Mouse (Mus musculus) testis, adult 2 months (tissue): Measurements from ENCODE around the gene Idh3g. TPM values are rescaled to one million over a fixed set of nuclear protein-coding genes. Genes with fewer than 3 reads are reported as not detected.
"Not testable (repeated sequence)": the region's sequence is repeated elsewhere in the genome, so short reads cannot be mapped to it uniquely, and the experiment has no call there.

Experiments used
- H3K27ac ChIP-seq: fragments of 200-500 bp; 2 replicates; pipeline ENCODE4 v1.5.1; 2012; ENCODE audit warnings: low read depth, low read length; ENCODE audit not compliant: control insufficient read depth, insufficient read depth
- H3K27me3 ChIP-seq: fragments of 200-500 bp; 2 replicates; pipeline ENCODE4 v1.6.1; 2012; ENCODE audit warnings: mild to moderate bottlenecking, low read length, moderate library complexity; ENCODE audit not compliant: control insufficient read depth, insufficient read depth
- H3K36me3 ChIP-seq: fragments of 200-500 bp; 2 replicates; pipeline ENCODE4 v1.6.1; 2012; ENCODE audit warnings: mild to moderate bottlenecking, low read length; ENCODE audit not compliant: control insufficient read depth, insufficient read depth
- H3K4me1 ChIP-seq: fragments of 200-500 bp; 2 replicates; pipeline ENCODE4 v1.6.1; 2012; ENCODE audit warnings: low read length; ENCODE audit not compliant: control insufficient read depth, insufficient read depth
- H3K4me3 ChIP-seq: fragments of 200-500 bp; 2 replicates; pipeline ENCODE4 v1.5.1; 2012; ENCODE audit warnings: low read depth, mild to moderate bottlenecking, low read length, moderate library complexity, mixed read lengths; ENCODE audit not compliant: control insufficient read depth
- CTCF ChIP-seq: fragments of 200-500 bp; IDR thresholded peaks from 2 replicates; pipeline ENCODE4 v1.5.1; 2012; ENCODE audit warnings: low read depth, mild to moderate bottlenecking, inconsistent platforms, low read length, moderate library complexity; ENCODE audit not compliant: control insufficient read depth, insufficient read depth, insufficient replicate concordance
- POLR2A ChIP-seq: fragments of 200-500 bp; IDR thresholded peaks from 2 replicates; pipeline ENCODE4 v1.6.1; 2012; ENCODE audit warnings: low read depth, mild to moderate bottlenecking, inconsistent platforms, low read length, moderate library complexity; ENCODE audit not compliant: control insufficient read depth
- polyA plus RNA-seq: library from polyadenylated mRNA; depleted of rRNA; stranded (reverse); fragments of >200 nt; gene quantifications from 2 replicates; pipeline ENCODE4 v1.2.3, GENCODE M21; 2012; rRNA removed

Idh3g gene
- polyA plus RNA-seq, 1 experiment = 43.9 TPM

DNA sequence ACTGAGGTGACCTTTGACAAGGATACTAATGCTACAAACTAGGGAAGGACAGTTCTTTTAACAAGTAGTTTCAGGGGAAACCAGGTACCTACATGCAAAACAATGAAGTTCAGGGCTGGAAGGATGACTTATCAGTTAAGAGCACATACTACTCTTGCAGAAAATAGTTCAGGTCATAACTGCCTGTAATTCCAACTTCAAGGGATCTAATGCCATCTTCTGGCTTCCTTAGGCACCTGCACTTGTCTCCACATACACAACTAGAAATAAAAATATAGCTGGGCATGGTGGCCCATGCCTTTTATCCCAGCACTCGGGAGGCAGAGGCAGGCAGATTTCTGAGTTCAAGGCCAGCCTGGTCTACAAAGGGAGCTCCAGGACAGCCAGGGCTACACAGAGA is 37.7 kb downstream of the Idh3g start:
- no peak for TF ChIP-seq CTCF
- no peak for TF ChIP-seq POLR2A
- Histone ChIP-seq H3K4me3 (no peak overlapping the region), H3K27me3 (no peaks in the 10 kb centered on the region), H3K27ac (no peak overlapping the region), H3K4me1 (no peaks in the 10 kb centered on the region), H3K36me3 (no peaks in the 10 kb centered on the region)

DNA sequence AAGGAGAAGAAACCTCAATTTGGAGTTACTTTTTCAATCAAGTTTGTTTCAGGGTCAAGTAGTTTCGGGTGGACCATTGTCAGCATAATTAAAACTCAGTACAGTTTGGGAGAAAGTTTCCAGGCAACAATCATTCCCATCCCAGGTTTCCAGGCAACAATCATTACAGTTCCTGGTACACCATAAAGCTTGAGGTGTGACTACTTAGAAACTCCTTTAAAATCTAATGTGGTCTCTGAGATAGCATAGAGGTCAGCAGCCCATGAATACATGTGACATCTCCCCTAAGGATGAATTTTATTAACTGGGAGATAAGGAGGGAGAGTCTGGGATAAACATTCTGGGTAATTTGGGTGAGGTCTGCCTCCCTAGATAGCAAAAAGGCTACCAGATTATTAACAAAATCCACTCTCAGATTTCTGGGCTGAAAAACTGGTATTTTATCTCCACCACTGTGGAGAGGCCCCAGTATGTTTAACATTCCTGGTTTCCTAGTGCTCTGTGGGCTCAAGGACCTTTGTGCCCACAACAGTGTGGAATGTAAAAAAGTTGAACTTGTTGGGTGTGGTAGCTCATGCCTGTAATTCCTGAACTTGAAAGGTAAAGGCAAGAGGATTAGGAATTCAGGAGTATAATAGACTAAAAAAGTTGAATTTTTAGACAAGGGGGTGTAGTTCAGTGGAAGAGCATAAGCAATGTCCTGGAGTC is 41.8 kb downstream of the Idh3g start:
- Histone ChIP-seq H3K27ac (no peak overlapping the region), H3K4me1 (no peaks in the 10 kb centered on the region), H3K27me3 (no peaks in the 10 kb centered on the region), H3K4me3 (no peak overlapping the region), H3K36me3 (no peaks in the 10 kb centered on the region)
- TF ChIP-seq CTCF (no peak), POLR2A (no peak)

DNA sequence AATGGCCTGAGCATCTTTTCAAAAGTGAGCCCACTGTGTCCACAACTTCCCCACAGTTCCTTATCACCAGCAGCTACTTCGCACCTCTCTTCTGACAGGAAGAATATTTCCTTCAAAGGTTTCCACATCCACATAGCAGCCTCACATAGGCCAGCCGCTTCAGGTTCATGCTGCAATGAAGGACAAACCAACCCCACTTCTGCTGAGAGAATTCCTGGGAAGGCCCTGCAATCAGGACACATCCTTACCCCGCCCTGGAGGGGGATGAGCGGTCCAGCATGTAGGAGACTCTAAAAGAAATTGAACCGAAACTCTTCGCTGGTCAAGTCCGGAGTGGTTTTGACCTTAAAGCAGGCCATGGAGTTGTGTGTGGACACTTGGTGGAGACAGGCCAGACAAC is 46.9 kb downstream of the Idh3g start:
- H3K36me3 ChIP-seq, H3K27me3 ChIP-seq, H3K4me3 ChIP-seq, H3K4me1 ChIP-seq, H3K27ac ChIP-seq: not testable (repeated sequence)

DNA sequence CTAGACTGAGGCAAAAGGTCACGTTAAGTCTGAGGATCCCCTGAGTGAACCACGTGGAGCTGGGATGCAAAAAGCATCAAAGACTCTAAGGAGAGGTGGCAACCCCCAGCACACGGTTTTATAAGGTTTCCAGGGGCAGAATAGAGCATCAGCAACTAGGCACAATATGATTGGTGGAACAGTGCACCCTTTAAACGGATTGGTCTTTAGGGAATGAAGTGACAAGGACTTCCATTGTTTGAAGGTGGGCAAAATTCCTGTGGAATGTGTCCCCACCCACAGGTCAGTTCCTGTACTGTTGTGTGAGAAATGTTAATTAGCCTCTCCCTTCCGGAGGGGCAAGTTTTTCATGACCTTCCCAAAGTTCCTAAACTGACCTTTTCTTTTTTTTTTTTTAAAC is 47.5 kb downstream of the Idh3g start:
- H3K4me1 ChIP-seq = no peaks in the 10 kb centered on the region
- no peaks in the 10 kb centered on the region for H3K36me3 ChIP-seq
- no peak overlapping the region for H3K27ac ChIP-seq
- no peak for TF ChIP-seq CTCF
- TF ChIP-seq POLR2A = no peak
- no peaks in the 10 kb centered on the region for H3K27me3 ChIP-seq
- no peak overlapping the region for H3K4me3 ChIP-seq

DNA sequence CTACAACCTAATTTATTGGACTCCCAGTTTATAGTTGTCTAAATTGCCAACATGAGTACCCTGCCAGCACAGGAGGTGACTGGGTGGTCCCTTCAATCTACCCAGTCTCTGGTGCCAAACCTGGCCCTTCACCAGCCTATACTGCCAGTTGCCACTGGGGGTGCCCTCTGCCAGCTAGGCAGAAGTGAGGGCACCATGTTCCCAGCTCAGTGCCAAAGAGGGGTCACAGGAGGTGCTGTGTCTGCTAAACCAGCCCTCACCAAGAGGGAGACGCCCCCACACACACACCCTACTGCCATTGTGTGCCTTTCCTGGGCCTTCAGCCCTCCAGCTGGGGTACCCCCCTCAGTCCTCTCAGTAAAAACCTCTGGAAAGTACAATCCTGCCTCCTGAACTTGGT is 48.5 kb downstream of the Idh3g start:
- Histone ChIP-seq H3K27me3 (no peaks in the 10 kb centered on the region), H3K27ac (no peak overlapping the region), H3K36me3 (no peaks in the 10 kb centered on the region), H3K4me3 (no peak overlapping the region), H3K4me1 (no peaks in the 10 kb centered on the region)
- TF ChIP-seq POLR2A (no peak), CTCF (no peak)

DNA sequence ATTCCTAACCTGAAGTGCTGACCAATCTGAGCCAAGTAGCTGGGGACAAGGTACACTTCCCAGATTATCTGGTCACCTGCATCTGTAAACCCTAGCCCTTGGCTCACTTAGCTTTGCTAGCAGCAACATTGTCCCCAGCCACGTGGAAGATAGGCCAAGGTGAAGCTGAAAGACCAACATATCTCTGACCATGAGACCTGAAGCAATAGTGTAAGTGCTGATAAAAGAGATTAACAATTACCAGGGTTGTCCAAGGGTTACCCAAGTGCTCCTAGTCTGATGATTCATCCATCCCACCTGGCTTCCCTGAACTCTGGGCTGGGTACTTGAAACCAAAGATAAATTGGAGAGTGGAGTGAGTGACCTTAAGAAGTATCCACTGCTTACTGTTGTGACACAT is 55.8 kb downstream of the Idh3g start:
- H3K4me1 ChIP-seq = no peaks in the 10 kb centered on the region
- H3K4me3 ChIP-seq = no peak overlapping the region
- no peaks in the 10 kb centered on the region for H3K27me3 ChIP-seq
- no peak overlapping the region for H3K27ac ChIP-seq
- TF ChIP-seq POLR2A (no peak), CTCF (no peak)
- no peaks in the 10 kb centered on the region for H3K36me3 ChIP-seq

Other genes with a start within 250 kb of the Idh3g start
- 1.8 and 2.0 TPM in 2 replicates for gene Dusp9, start 147.5 kb downstream of the Idh3g start, polyA plus RNA-seq
- 4.0 and 4.3 TPM in 2 replicates for gene Pnck, start 126.8 kb downstream of the Idh3g start, polyA plus RNA-seq
- gene Slc6a8, start 113.7 kb downstream of the Idh3g start, polyA plus RNA-seq = 4.9 and 5.7 TPM in 2 replicates
- 10.8 and 12.2 TPM in 2 replicates for gene Bcap31, start 70.7 kb downstream of the Idh3g start, polyA plus RNA-seq
- 21.1 and 24.4 TPM in 2 replicates for gene Abcd1, start 70.3 kb downstream of the Idh3g start, polyA plus RNA-seq
- gene Plxnb3, start 29.8 kb downstream of the Idh3g start, polyA plus RNA-seq = 0.06 and 0.07 TPM in 2 replicates
- gene Srpk3, start 12.5 kb downstream of the Idh3g start, polyA plus RNA-seq = 0.36 and 0.64 TPM in 2 replicates
- 49.0 and 53.3 TPM in 2 replicates for gene Ssr4, start 131 bp upstream of the Idh3g start, polyA plus RNA-seq
- 0.49 and 0.55 TPM in 2 replicates for gene Pdzd4, start 38.1 kb upstream of the Idh3g start, polyA plus RNA-seq
- gene Avpr2, start 105.2 kb upstream of the Idh3g start, polyA plus RNA-seq = not detected in 2 replicates
- gene L1cam, start 109.2 kb upstream of the Idh3g start, polyA plus RNA-seq = 0.06 and 0.35 TPM in 2 replicates
- 0.44 and 0.58 TPM in 2 replicates for gene Arhgap4, start 135.0 kb upstream of the Idh3g start, polyA plus RNA-seq
- 3.7 and 5.4 TPM in 2 replicates for gene Naa10, start 135.0 kb upstream of the Idh3g start, polyA plus RNA-seq
- 2.1 and 3.1 TPM in 2 replicates for gene Renbp, start 144.0 kb upstream of the Idh3g start, polyA plus RNA-seq
- 10.7 and 13.8 TPM in 2 replicates for gene Hcfc1, start 179.5 kb upstream of the Idh3g start, polyA plus RNA-seq
- gene Irak1, start 237.0 kb upstream of the Idh3g start, polyA plus RNA-seq = 12.8 and 17.0 TPM in 2 replicates